Mouse (Mus musculus): Measurements from ENCODE around the gene Atp6v0c.

- TF ChIP-seq CTCF (IDR thresholded peaks at IDR 0.05; ENCODE audit: insufficient read depth, low read length) (no peak), POLR2A (IDR thresholded peaks at IDR 0.05; ENCODE audit: borderline replicate concordance, extremely low read depth, low read depth, low read length) (no peak)
Measured at GRCm38 (mm10) chr17:24197032-24197824, 27.7 kb upstream of the Atp6v0c start.

All from lung, adult 2 months (tissue).